Mouse (Mus musculus) CH12.LX (cell line): ENCODE results near the gene Dagla. TPM values are rescaled to one million over a fixed set of nuclear protein-coding genes. Genes with fewer than 3 reads are reported as not detected.

Source experiments
- DNase-seq: peaks from one replicate; pipeline ENCODE4 v3.0.0-alpha.2; 2013; ENCODE audit errors: extremely low read depth
- H3K27ac ChIP-seq: 2 replicates; pipeline ENCODE4 v1.5.1; 2012; ENCODE audit warnings: low read depth, mild to moderate bottlenecking, control low read depth, moderate library complexity; ENCODE audit not compliant: insufficient read depth
- H3K27me3 ChIP-seq: replicated peaks from 2 replicates; pipeline ENCODE3; 2012; ENCODE audit warnings: inconsistent platforms
- H3K36me3 ChIP-seq, 2 experiments: replicated peaks in 1 of 2; 2 replicates each; pipeline versions ENCODE3 to v1.6.1; 2012; ENCODE audit warnings: inconsistent platforms in 1 of 2, low read length in 1 of 2, mild to moderate bottlenecking in 1 of 2, mixed read lengths in 1 of 2, moderate library complexity in 1 of 2; ENCODE audit not compliant: control insufficient read depth in 1 of 2, insufficient read depth in 1 of 2
- H3K4me1 ChIP-seq, 2 experiments: 2 replicates each; pipeline ENCODE4 v1.6.1; 2012; ENCODE audit warnings: inconsistent platforms in 1 of 2, moderate library complexity in 1 of 2; ENCODE audit not compliant: insufficient read depth in 2 of 2, control insufficient read depth in 1 of 2
- H3K4me2 ChIP-seq: 2 replicates; pipeline ENCODE4 v1.6.1; 2012; ENCODE audit warnings: low read depth, mild to moderate bottlenecking, control low read depth; ENCODE audit not compliant: poor library complexity, insufficient read depth, severe bottlenecking
- H3K4me3 ChIP-seq, 3 experiments: fragments of 150-350 bp in 1 of 3; sonication (generic) in 1 of 3; replicated peaks in 1 of 3; 2 replicates each; pipeline versions ENCODE3 to v1.5.1; 2011 to 2012; ENCODE audit warnings: low read depth in 2 of 3, low read length in 2 of 3, mild to moderate bottlenecking in 2 of 3, moderate library complexity in 2 of 3, control low read depth in 1 of 3, improper control_type of control experiment in 1 of 3, inconsistent platforms in 1 of 3, mixed read lengths in 1 of 3; ENCODE audit not compliant: poor library complexity in 1 of 3
- H3K79me2 ChIP-seq: replicated peaks from 2 replicates; pipeline ENCODE4 v1.6.1; 2012; ENCODE audit warnings: mild to moderate bottlenecking, moderate library complexity; ENCODE audit not compliant: control insufficient read depth, poor library complexity, insufficient read depth, severe bottlenecking; ENCODE audit errors: extremely low read depth
- H3K9ac ChIP-seq: 2 replicates; pipeline ENCODE4 v1.6.1; 2012; ENCODE audit warnings: low read depth, mild to moderate bottlenecking, control low read depth, moderate library complexity; ENCODE audit not compliant: insufficient read depth
- H3K9me3 ChIP-seq: replicated peaks from 2 replicates; pipeline ENCODE3; 2012; ENCODE audit warnings: low read length, inconsistent platforms, mixed read lengths
- BHLHE40 ChIP-seq: IDR thresholded peaks from 2 replicates; pipeline ENCODE4 v1.6.1; 2011; ENCODE audit warnings: mild to moderate bottlenecking, low read depth, low read length, improper control_type of control experiment
- CHD1 ChIP-seq: IDR thresholded peaks from 2 replicates; pipeline ENCODE4 v1.6.1; 2012; ENCODE audit warnings: low read depth, low read length, improper control_type of control experiment, inconsistent platforms
- CHD2 ChIP-seq: IDR thresholded peaks from 2 replicates; pipeline ENCODE4 v1.6.1; 2011; ENCODE audit warnings: low read length, improper control_type of control experiment
- CTCF ChIP-seq, 2 experiments: IDR thresholded peaks in 1 of 2; conservative IDR thresholded peaks in 1 of 2; 2 replicates each; pipeline ENCODE4 v1.5.1; 2011 to 2012; ENCODE audit warnings: low read depth in 2 of 2, low read length in 2 of 2, improper control_type of control experiment in 1 of 2, inconsistent platforms in 1 of 2, mild to moderate bottlenecking in 1 of 2, moderate library complexity in 1 of 2
- ELF1 ChIP-seq: IDR thresholded peaks from 2 replicates; pipeline ENCODE4 v1.6.1; 2014; ENCODE audit warnings: low read depth, mild to moderate bottlenecking, inconsistent platforms, low read length, improper control_type of control experiment
- EP300 ChIP-seq: IDR thresholded peaks from 2 replicates; pipeline ENCODE4 v1.6.1; 2011; ENCODE audit warnings: low read length, improper control_type of control experiment
- IRF4 ChIP-seq: IDR thresholded peaks from 2 replicates; pipeline ENCODE4 v1.6.1; 2014; ENCODE audit warnings: low read depth, mild to moderate bottlenecking, inconsistent platforms, low read length, improper control_type of control experiment
- MAFK ChIP-seq: IDR thresholded peaks from 2 replicates; pipeline ENCODE4 v1.6.1; 2011; ENCODE audit warnings: low read length, improper control_type of control experiment; ENCODE audit not compliant: insufficient replicate concordance
- MAX ChIP-seq: IDR thresholded peaks from 2 replicates; pipeline ENCODE4 v1.6.1; 2011; ENCODE audit warnings: low read length, improper control_type of control experiment
- MEF2A ChIP-seq: IDR thresholded peaks from 2 replicates; pipeline ENCODE4 v1.6.1; 2014; ENCODE audit warnings: low read depth, mild to moderate bottlenecking, inconsistent platforms, low read length, improper control_type of control experiment, borderline replicate concordance
- MXI1 ChIP-seq: IDR thresholded peaks from 2 replicates; pipeline ENCODE4 v1.6.1; 2011; ENCODE audit warnings: mild to moderate bottlenecking, low read depth, low read length, improper control_type of control experiment
- MYC ChIP-seq: IDR thresholded peaks from 2 replicates; pipeline ENCODE4 v1.6.1; 2011; ENCODE audit warnings: low read depth, mild to moderate bottlenecking, improper control_type of control experiment, low read length
- POLR2A ChIP-seq: IDR thresholded peaks from 2 replicates; pipeline ENCODE4 v1.6.1; 2011; ENCODE audit warnings: low read depth, mild to moderate bottlenecking, improper control_type of control experiment, low read length
- POLR2AphosphoS2 ChIP-seq: IDR thresholded peaks from 2 replicates; pipeline ENCODE4 v1.6.1; 2011; ENCODE audit warnings: low read depth, low read length, improper control_type of control experiment
- RCOR1 ChIP-seq: conservative IDR thresholded peaks from 2 replicates; pipeline ENCODE4 v1.6.1; 2012; ENCODE audit warnings: low read depth, mild to moderate bottlenecking, inconsistent platforms, low read length, improper control_type of control experiment
- SIN3A ChIP-seq: IDR thresholded peaks from 2 replicates; pipeline ENCODE4 v1.6.1; 2012; ENCODE audit warnings: low read length, improper control_type of control experiment, inconsistent platforms
- SMC3 ChIP-seq: IDR thresholded peaks from 2 replicates; pipeline ENCODE4 v1.6.1; 2011; ENCODE audit warnings: low read depth, low read length, improper control_type of control experiment
- TBP ChIP-seq: conservative IDR thresholded peaks from 2 replicates; pipeline ENCODE4 v1.6.1; 2011; ENCODE audit warnings: low read depth, low read length, improper control_type of control experiment
- TCF12 ChIP-seq: IDR thresholded peaks from 2 replicates; pipeline ENCODE4 v1.6.1; 2014; ENCODE audit warnings: low read depth, mild to moderate bottlenecking, inconsistent platforms, low read length, improper control_type of control experiment
- USF1 ChIP-seq: IDR thresholded peaks from 2 replicates; pipeline ENCODE4 v1.6.1; 2014; ENCODE audit warnings: low read depth, mild to moderate bottlenecking, inconsistent platforms, low read length, improper control_type of control experiment
- ZKSCAN1 ChIP-seq: IDR thresholded peaks from 2 replicates; pipeline ENCODE4 v1.6.1; 2012; ENCODE audit warnings: low read depth, inconsistent platforms, low read length, improper control_type of control experiment, borderline replicate concordance
- ZMIZ1 ChIP-seq: IDR thresholded peaks from 2 replicates; pipeline ENCODE4 v1.6.1; 2012; ENCODE audit warnings: low read depth, mild to moderate bottlenecking, inconsistent platforms, low read length, improper control_type of control experiment
- ZNF384 ChIP-seq: IDR thresholded peaks from 2 replicates; pipeline ENCODE4 v1.6.1; 2012; ENCODE audit warnings: low read depth, low read length, improper control_type of control experiment, inconsistent platforms
- dilution Hi-C: fragments of 300-500 bp; cut with MboI; formaldehyde crosslinking; loops from 2 replicates; pipeline ENCODE4 v1.14.3; 2020; ENCODE audit warnings: low sequenced_read_pairs; ENCODE audit not compliant: extremely low pct_unique_long_range_greater_than_20kb, extremely low pct_ligation_motif_present
- in situ Hi-C: fragments of 300-500 bp; cut with MboI; formaldehyde crosslinking; loops from 3 replicates; pipeline ENCODE4 v1.14.3; 2019; ENCODE audit warnings: low sequenced_read_pairs, low pct_ligation_motif_present, low pct_unique_long_range_greater_than_20kb, mixed read lengths
- polyA plus RNA-seq: library from polyadenylated mRNA; unstranded; fragments of >175 nt; gene quantifications from 2 replicates; pipeline ENCODE4 v1.2.1, GENCODE M21; 2012; ENCODE audit warnings: low read depth; ENCODE audit not compliant: insufficient read length
- total RNA-seq, 2 experiments: library from RNA; depleted of rRNA; stranded (reverse); fragments of 300-350 nt in 1 of 2; fragments of >200 nt in 1 of 2; gene quantifications; 2 replicates each; pipeline ENCODE4 v1.2.3; 2012 to 2014

The Dagla gene
- total and polyA plus RNA-seq, 3 experiments: 0.21 to 0.55 TPM; not detected in 1

DNA sequence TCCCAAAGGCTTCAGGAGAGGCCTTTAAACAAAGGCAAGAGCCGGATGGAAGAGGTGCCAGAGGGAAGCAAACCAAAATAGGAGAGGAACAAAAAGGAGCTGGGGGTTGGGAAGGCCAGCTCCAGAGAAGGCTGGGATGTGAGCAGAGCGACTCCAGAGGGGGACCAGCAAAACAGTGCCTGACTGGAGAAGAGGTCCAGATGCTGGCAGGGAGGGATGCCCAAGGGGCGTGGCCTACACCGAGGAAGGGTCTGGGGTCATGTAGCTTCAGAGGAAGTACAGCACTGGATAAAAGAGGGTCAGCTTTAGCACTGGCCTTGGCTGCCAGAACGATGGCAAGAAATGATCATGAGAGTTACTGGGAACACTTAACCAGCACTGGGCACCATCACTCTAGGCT lies 8.4 kb downstream of the Dagla start:
- Histone ChIP-seq H3K27me3 (peaks cover 59% of the 10 kb centered on the region), H3K27ac (no peak overlapping the region), H3K4me2 (no peak overlapping the region), H3K4me3 (no peak overlapping the region), H3K9ac (no peak overlapping the region), H3K9me3 (no peaks in the 10 kb centered on the region), H3K79me2 (no peaks in the 10 kb centered on the region), H3K4me1 (peaks cover 7 to 24% of the 10 kb centered on the region in 2 experiments), H3K36me3 (no peaks in the 10 kb centered on the region)
- TF ChIP-seq EP300 (no peak), BHLHE40 (no peak), TBP (no peak), SMC3 (no peak), ZNF384 (no peak), POLR2AphosphoS2 (no peak), MAX (no peak), RCOR1 (no peak), USF1 (no peak), CHD1 (no peak)
- in situ Hi-C loops (no loop called here), dilution Hi-C loops (no loop called here)
- DNase-seq: no peak

DNA sequence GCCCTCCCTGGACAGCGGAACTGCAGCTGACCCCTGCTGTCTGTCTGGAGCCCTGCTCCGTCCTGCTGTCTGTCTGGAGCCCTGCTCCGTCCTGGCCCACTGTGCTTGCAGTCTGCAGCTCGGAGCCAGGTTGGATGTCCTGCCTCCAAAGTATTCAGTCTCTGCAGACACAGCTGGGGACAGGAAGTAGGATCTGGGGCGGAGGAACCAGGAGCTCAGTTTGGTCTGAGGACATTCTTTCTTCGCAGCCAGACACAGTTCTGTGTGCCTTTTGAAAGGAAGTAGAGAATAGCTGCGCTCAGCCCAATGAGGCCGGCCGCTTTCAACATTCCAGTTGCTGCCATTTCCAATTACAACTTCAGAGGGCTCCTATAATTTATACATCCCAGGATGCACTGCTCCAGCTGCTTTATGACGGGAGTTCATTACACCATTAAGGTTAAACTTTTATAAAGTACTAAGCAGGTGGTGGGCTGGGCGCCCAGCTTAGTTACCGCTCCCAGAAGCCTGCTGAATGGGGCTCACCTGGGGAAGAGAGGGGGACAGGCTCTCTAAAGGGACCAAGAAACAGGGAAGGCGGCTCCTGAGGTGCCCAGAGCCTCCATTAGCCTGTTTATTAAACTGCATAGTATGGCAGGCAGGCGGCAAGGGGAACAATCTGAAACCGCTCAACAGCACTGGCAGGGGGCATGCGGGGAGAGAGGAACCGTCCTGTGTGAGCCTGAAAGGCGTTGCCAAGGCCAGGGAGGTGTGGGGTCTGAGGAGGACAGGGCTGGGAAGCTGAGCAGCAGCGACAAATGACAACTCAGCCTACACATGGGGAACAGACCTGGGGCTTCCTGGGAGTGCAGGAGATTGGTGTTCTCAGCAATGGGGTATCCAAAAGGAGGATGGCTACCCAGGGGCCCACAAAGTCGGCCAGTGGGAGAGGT lies 9.8 kb downstream of the Dagla start:
- in situ Hi-C loops (no loop called here), dilution Hi-C loops (no loop called here)
- no peak overlapping the region for H3K4me3 ChIP-seq
- H3K4me2 ChIP-seq: no peak overlapping the region
- peaks cover 45% of the 10 kb centered on the region for H3K27me3 ChIP-seq
- H3K27ac ChIP-seq: no peak overlapping the region
- no peaks in the 10 kb centered on the region for H3K36me3 ChIP-seq
- H3K4me1 ChIP-seq: peaks cover 7 to 24% of the 10 kb centered on the region in 2 experiments
- no peak overlapping the region for H3K9ac ChIP-seq
- H3K9me3 ChIP-seq: no peaks in the 10 kb centered on the region
- TF ChIP-seq MAX (no peak), SMC3 (no peak)
- no peaks in the 10 kb centered on the region for H3K79me2 ChIP-seq
- DNase-seq: no peak

DNA sequence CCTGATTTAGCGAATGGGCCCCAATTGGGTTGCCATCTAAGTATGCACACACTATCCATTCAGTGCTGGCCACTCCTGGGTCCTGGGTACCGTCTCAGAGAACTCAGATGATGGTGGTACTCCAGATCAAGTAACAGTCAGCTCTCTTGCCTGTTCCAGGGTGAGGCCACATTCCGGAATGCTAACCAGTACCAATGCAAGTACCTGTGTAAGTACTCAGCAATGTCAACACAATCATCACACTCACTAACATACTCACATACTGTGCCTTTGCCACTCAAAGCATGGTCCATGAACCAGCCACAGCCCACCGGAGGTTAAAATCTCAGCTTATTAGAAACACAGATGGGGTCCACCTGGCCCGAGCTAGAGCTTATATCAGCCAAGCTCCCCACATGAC lies 10.7 kb downstream of the Dagla start:
- Histone ChIP-seq H3K36me3 (no peaks in the 10 kb centered on the region), H3K27ac (no peak overlapping the region), H3K27me3 (peaks cover 41% of the 10 kb centered on the region), H3K4me2 (no peak overlapping the region), H3K79me2 (no peaks in the 10 kb centered on the region), H3K4me3 (no peak overlapping the region), H3K4me1 (peaks cover 7 to 24% of the 10 kb centered on the region in 2 experiments), H3K9me3 (no peaks in the 10 kb centered on the region), H3K9ac (no peak overlapping the region)
- in situ Hi-C loops (no loop called here), dilution Hi-C loops (no loop called here)
- TF ChIP-seq POLR2AphosphoS2 (no peak), CHD2 (no peak), CHD1 (no peak), MYC (no peak), EP300 (no peak), BHLHE40 (no peak), POLR2A (no peak), MAX (no peak), MAFK (no peak), IRF4 (no peak), MXI1 (no peak), TCF12 (no peak), ELF1 (no peak), MEF2A (no peak), ZMIZ1 (no peak), ZKSCAN1 (no peak), TBP (no peak), CTCF (conservative IDR thresholded peaks at IDR 0.05 in 1 of 2, IDR thresholded peaks at IDR 0.05 in 1 of 2; ENCODE audit: low read depth in 2 of 2, low read length in 2 of 2) (no peak), ZNF384 (no peak), SIN3A (no peak)
- TF ChIP-seq, all 38 proteins: peak for 0
- no peak for DNase-seq
